Comparison of ENCODE assay signal across 32 mouse cellular contexts in the genomic region with DNA sequence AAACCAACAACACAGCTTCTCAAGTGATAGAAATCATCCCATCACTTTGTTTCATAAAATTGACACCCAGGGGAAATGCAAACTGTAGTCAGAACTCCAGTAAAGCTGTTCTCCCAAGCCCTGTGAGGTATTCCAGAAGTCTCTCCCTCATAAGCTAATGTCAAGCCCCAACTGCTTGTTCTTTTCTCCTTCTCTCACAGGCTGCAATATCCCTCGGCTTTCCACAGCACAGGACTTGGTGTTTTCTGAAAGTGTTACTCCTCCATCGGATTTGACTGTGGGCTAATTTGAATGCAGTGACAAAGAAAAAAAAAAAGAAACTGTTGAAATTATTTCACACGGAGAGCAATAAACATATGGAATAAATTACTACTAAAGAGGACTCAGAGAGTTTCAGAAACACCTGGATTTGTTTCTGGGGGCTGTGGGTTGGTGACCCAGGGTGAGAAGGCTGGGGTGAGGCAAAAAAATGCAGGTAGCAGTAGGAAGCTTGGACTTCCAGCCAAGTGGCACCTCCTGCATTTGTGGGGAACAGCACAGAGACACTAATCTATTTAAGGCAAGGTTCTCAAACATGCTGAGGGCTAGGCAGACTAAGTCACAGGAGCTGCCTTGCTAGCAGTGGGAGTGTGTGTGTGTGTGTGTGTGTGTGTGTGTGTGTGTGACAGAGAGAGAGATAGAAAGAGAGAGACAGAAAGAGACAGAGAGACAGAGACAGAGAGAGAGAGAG.
DNase-seq lines count a peak whose midpoint lies in the region; ATAC-seq and TF ChIP-seq lines count a peak whose summit lies in the region.
"Had no signal": no experiment of that assay in that cellular context is flagged by ENCODE, and none has a peak within 500 bp of the region (broad histone marks: within the 10 kb centered on the region; RNA-seq: fewer than 3 reads in every experiment).

No protein-coding gene starts in this region.

- H3K4me1 ChIP-seq in forebrain, embryonic 14.5 days (ENCODE audit: control insufficient read depth, insufficient read depth, low read length): peaks cover 7% of the 10 kb centered on the region; the same call in 1 of the 2 replicates
- no peaks in the 10 kb centered on the region for H3K4me1 ChIP-seq in forebrain, embryonic 11.5 days (replicated peaks; ENCODE audit: control insufficient read depth, insufficient read depth, low read length)
- H3K4me1 ChIP-seq: heart, embryonic 13.5 days; liver, embryonic 12.5 days; megakaryocyte, embryonic 14.5 days; midbrain, embryonic 12.5 days; neural tube, embryonic 12.5 days had no signal

- DNase-seq in forebrain, embryonic 14.5 days (ENCODE audit: low spot score): peak; percentile 15
- DNase-seq in forebrain, embryonic 11.5 days (ENCODE audit: low spot score): no peak
- DNase-seq in frontal cortex, adult 2 months (ENCODE audit: extremely low spot score in 1 of 2, low spot score in 1 of 2): peak; percentile 27 to 40
- DNase-seq in frontal cortex, postnatal 14 days (ENCODE audit: low spot score in 2 of 2): no peak
- DNase-seq in left cerebral cortex, adult 2 months (ENCODE audit: extremely low spot score in 1 of 2, low spot score in 2 of 2): no peak
- DNase-seq in left cerebral cortex, postnatal 4 days: no peak
- DNase-seq in right cerebral cortex, postnatal 25 days: peak; percentile 13
- DNase-seq in gastrocnemius, postnatal 14 days: no peak
- DNase-seq: adrenal gland, adult 2 months; adrenal gland, postnatal 36 days; cerebellum, adult 2 months; cerebellum, postnatal 14 days; gastrocnemius, adult 2 months; heart, postnatal 10 days; kidney, adult 9 months; kidney, postnatal 10 days; liver, postnatal 0 days; lung, postnatal 36 days; spleen, adult 18-20 months; thymus, adult 18-20 months; thymus, postnatal 25 days had no signal

- H3K9ac ChIP-seq in forebrain, embryonic 14.5 days (ENCODE audit: low read length): no peak overlapping the region
- H3K9ac ChIP-seq in forebrain, embryonic 11.5 days (ENCODE audit: low read length): no peak overlapping the region
- H3K9ac ChIP-seq: heart, embryonic 13.5 days; hindbrain, embryonic 14.5 days; liver, embryonic 12.5 days; liver, postnatal 0 days; midbrain, embryonic 12.5 days; neural tube, embryonic 12.5 days had no signal

- H3K27ac ChIP-seq in forebrain, embryonic 14.5 days (ENCODE audit: low read depth, low read length): no peak overlapping the region
- no peak overlapping the region for H3K27ac ChIP-seq in forebrain, embryonic 11.5 days (ENCODE audit: low read depth, low read length)
- 0 out of 2 replicates have a peak overlapping the region, but pooled peaks have one; percentile 32 for H3K27ac ChIP-seq in left cerebral cortex, adult 2 months
- H3K27ac ChIP-seq: gastrocnemius, adult 2 months; heart, embryonic 13.5 days; hindbrain, embryonic 14.5 days; liver, embryonic 12.5 days; midbrain, embryonic 12.5 days; neural tube, embryonic 12.5 days had no signal

- ATAC-seq in forebrain, embryonic 14.5 days: no peak
- no peak for ATAC-seq in forebrain, embryonic 11.5 days (replicated peaks; ENCODE audit: low FRiP score)
- ATAC-seq: activated CD4-positive, CD25-positive, alpha-beta regulatory T cell, adult 4 months; intestine, postnatal 0 days; liver, embryonic 12.5 days; liver, postnatal 0 days had no signal

- H3K9me3 ChIP-seq in forebrain, embryonic 14.5 days (replicated peaks; ENCODE audit: control insufficient read depth, low read length): no peaks in the 10 kb centered on the region
- no peaks in the 10 kb centered on the region for H3K9me3 ChIP-seq in forebrain, embryonic 11.5 days (ENCODE audit: control insufficient read depth, low read length)
- H3K9me3 ChIP-seq: heart, embryonic 13.5 days; liver, embryonic 12.5 days; megakaryocyte, embryonic 14.5 days; midbrain, embryonic 12.5 days; neural tube, embryonic 12.5 days had no signal

- no peak for TF ChIP-seq CTCF in left cerebral cortex, adult 2 months (IDR thresholded peaks at IDR 0.05)

- H3K4me3 ChIP-seq in forebrain, embryonic 14.5 days (ENCODE audit: low read depth, low read length): no peak overlapping the region
- H3K4me3 ChIP-seq in forebrain, embryonic 11.5 days (ENCODE audit: low read depth, low read length): no peak overlapping the region
- H3K4me3 ChIP-seq in left cerebral cortex, adult 2 months: no peak overlapping the region
- H3K4me3 ChIP-seq: erythroblast, embryonic 14.5 days; gastrocnemius, adult 2 months; heart, embryonic 13.5 days; liver, embryonic 12.5 days; megakaryocyte, embryonic 14.5 days; midbrain, embryonic 12.5 days; myocyte; neural tube, embryonic 12.5 days had no signal

- intact Hi-C loops in left cerebral cortex, adult 2 months (cut with DNase I): loop anchor here (5.0 kb wide), 1 partner anchor 90 kb away; no protein-coding TSS in a partner anchor
- intact Hi-C loops in left cerebral cortex, postnatal 4 days (cut with DNase I): loop anchor here (10.0 kb wide), 1 partner anchor 113 kb away; no protein-coding TSS in a partner anchor
- intact Hi-C loops in gastrocnemius, postnatal 14 days (cut with DNase I; ENCODE audit: low total_unique reads): no loop called here

- no peak overlapping the region for H3K4me2 ChIP-seq in forebrain, embryonic 14.5 days (ENCODE audit: low read length)
- H3K4me2 ChIP-seq in forebrain, embryonic 11.5 days (ENCODE audit: low read depth, low read length, severe bottlenecking): no peak overlapping the region
- H3K4me2 ChIP-seq: heart, embryonic 13.5 days; hindbrain, embryonic 14.5 days; liver, embryonic 12.5 days; midbrain, embryonic 12.5 days; neural tube, embryonic 12.5 days had no signal

- WGBS in forebrain, embryonic 14.5 days: 41% methylated on average over 3 of the region's 3 CpGs
- WGBS in forebrain, embryonic 11.5 days: 68% methylated on average over 3 of the region's 3 CpGs

- H3K27me3 ChIP-seq in forebrain, embryonic 14.5 days (replicated peaks; ENCODE audit: control insufficient read depth, insufficient read depth, low read length): no peaks in the 10 kb centered on the region
- H3K27me3 ChIP-seq in forebrain, embryonic 11.5 days (ENCODE audit: control insufficient read depth, insufficient read depth, low read length): no peaks in the 10 kb centered on the region
- H3K27me3 ChIP-seq: CH12.LX; heart, embryonic 13.5 days; liver, embryonic 12.5 days; megakaryocyte, embryonic 14.5 days; midbrain, embryonic 12.5 days; neural tube, embryonic 12.5 days had no signal

- H3K36me3 ChIP-seq in forebrain, embryonic 14.5 days (ENCODE audit: control insufficient read depth, insufficient read depth, low read length): no peaks in the 10 kb centered on the region
- H3K36me3 ChIP-seq in forebrain, embryonic 11.5 days (ENCODE audit: control insufficient read depth, insufficient read depth, low read length): no peaks in the 10 kb centered on the region
- H3K36me3 ChIP-seq: heart, embryonic 13.5 days; liver, embryonic 12.5 days; midbrain, embryonic 12.5 days; neural tube, embryonic 12.5 days had no signal

Comparison
In these comparisons a context has a peak if more than half of its experiments do, and no peak if none do; other contexts are left out.
1. DNase-seq: peak in forebrain, embryonic 14.5 days (single experiment), frontal cortex, adult 2 months (2 of 2) and right cerebral cortex, postnatal 25 days (single experiment); none in forebrain, embryonic 11.5 days (single experiment), frontal cortex, postnatal 14 days (0 of 2), left cerebral cortex, adult 2 months (0 of 2), left cerebral cortex, postnatal 4 days (single experiment) and gastrocnemius, postnatal 14 days (single experiment).